ENCODE assay signal across 7 mouse cellular contexts in the genomic region with DNA sequence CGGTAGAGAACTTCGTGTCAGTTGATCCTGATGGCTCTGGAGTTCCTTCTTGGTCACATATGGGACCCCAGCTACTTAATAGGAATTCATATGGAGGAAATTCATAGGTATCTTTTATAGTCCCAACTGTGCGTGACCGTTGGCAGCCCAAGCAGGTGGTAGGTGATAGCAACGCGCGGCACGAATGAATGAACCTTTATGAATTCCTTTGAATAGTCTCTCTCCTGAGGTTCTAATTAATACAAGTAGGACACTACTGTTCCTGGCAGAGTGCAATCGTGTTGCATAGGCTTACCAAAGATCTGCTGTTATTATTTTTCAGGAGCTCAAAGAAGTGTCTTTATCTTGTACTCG. TPM values are rescaled to one million over a fixed set of nuclear protein-coding genes. Genes with fewer than 3 reads are reported as not detected.
DNase-seq lines count a peak whose midpoint lies in the region; ATAC-seq and TF ChIP-seq lines count a peak whose summit lies in the region.

No protein-coding gene starts in this region.

- no peaks in the 10 kb centered on the region for H3K9me3 ChIP-seq in lung, postnatal 0 days (ENCODE audit: low read length)
- no peaks in the 10 kb centered on the region for H3K9me3 ChIP-seq in erythroblast, embryonic 14.5 days (ENCODE audit: control insufficient read depth, low read length)
- no peaks in the 10 kb centered on the region for H3K9me3 ChIP-seq in limb, embryonic 14.5 days (ENCODE audit: control insufficient read depth, low read length)

- no peak for DNase-seq in lung, postnatal 0 days (ENCODE audit: low spot score)
- DNase-seq in lung, adult 18-20 months = no peak
- no peak for DNase-seq in limb, embryonic 14.5 days (ENCODE audit: low spot score)
- no peak for DNase-seq in thymus, adult 18-20 months
- no peak for DNase-seq in cerebellum, postnatal 14 days

- no peak for ATAC-seq in lung, postnatal 0 days
- ATAC-seq in limb, embryonic 14.5 days (ENCODE audit: low FRiP score, low read depth) = no peak

- peak overlapping the region; percentile 84 for H3K4me2 ChIP-seq in lung, postnatal 0 days (replicated peaks; ENCODE audit: low read depth, low read length)
- peak overlapping the region; percentile 73 for H3K4me2 ChIP-seq in limb, embryonic 14.5 days (replicated peaks; ENCODE audit: low read depth, low read length, severe bottlenecking)

- 17% methylated on average over 10 of the region's 10 CpGs for WGBS in lung, postnatal 0 days
- 17% methylated on average over 10 of the region's 10 CpGs for WGBS in limb, embryonic 14.5 days
- WGBS in small intestine, adult 2 months = 8% methylated on average over 10 of the region's 10 CpGs

- TF ChIP-seq EP300 in lung, postnatal 0 days (IDR thresholded peaks at IDR 0.05) = no peak

- peaks cover 3% of the 10 kb centered on the region; the same call in 1 of the 2 replicates for H3K36me3 ChIP-seq in lung, postnatal 0 days (ENCODE audit: insufficient read depth, low read length)
- peaks cover 31% of the 10 kb centered on the region for H3K36me3 ChIP-seq in erythroblast, embryonic 14.5 days (ENCODE audit: control insufficient read depth)
- H3K36me3 ChIP-seq in limb, embryonic 14.5 days (ENCODE audit: control insufficient read depth, insufficient read depth, low read length) = peaks cover 24% of the 10 kb centered on the region
- peaks cover 17% of the 10 kb centered on the region for H3K36me3 ChIP-seq in small intestine, adult 2 months (ENCODE audit: control insufficient read depth, insufficient read depth, low read length)

- H3K4me1 ChIP-seq in lung, postnatal 0 days (ENCODE audit: insufficient read depth, low read depth, low read length) = no peaks in the 10 kb centered on the region
- peaks cover 45% of the 10 kb centered on the region for H3K4me1 ChIP-seq in erythroblast, embryonic 14.5 days (ENCODE audit: control insufficient read depth)
- no peaks in the 10 kb centered on the region for H3K4me1 ChIP-seq in limb, embryonic 14.5 days (ENCODE audit: control insufficient read depth, insufficient read depth, low read length)
- H3K4me1 ChIP-seq in small intestine, adult 2 months (ENCODE audit: control insufficient read depth, insufficient read depth, insufficient read length, low read length) = no peaks in the 10 kb centered on the region; the same call in 1 of the 2 replicates

- TF ChIP-seq POLR2A in limb, embryonic 14.5 days (IDR thresholded peaks at IDR 0.05; ENCODE audit: borderline replicate concordance, extremely low read depth, insufficient read depth, insufficient read length) = no peak
- TF ChIP-seq POLR2A in small intestine, adult 2 months (IDR thresholded peaks at IDR 0.05; ENCODE audit: low read depth, low read length) = no peak

- H3K4me3 ChIP-seq in lung, postnatal 0 days (ENCODE audit: low read depth, low read length) = peak overlapping the region; percentile 77
- peak overlapping the region; percentile 79 for H3K4me3 ChIP-seq in erythroblast, embryonic 14.5 days (replicated peaks)
- peak overlapping the region; percentile 65 for H3K4me3 ChIP-seq in limb, embryonic 14.5 days (replicated peaks; ENCODE audit: low read length)
- peak overlapping the region; percentile 76 for H3K4me3 ChIP-seq in small intestine, adult 2 months (ENCODE audit: low read depth, low read length)

- no peak for TF ChIP-seq CTCF in lung, postnatal 0 days (IDR thresholded peaks at IDR 0.05)
- TF ChIP-seq CTCF in small intestine, adult 2 months (IDR thresholded peaks at IDR 0.05; ENCODE audit: extremely low read depth, insufficient read length, insufficient replicate concordance, low read depth, low read length) = no peak

- H3K27me3 ChIP-seq in lung, postnatal 0 days (replicated peaks; ENCODE audit: insufficient read depth, low read length) = no peaks in the 10 kb centered on the region
- H3K27me3 ChIP-seq in erythroblast, embryonic 14.5 days (ENCODE audit: control insufficient read depth) = no peaks in the 10 kb centered on the region
- no peaks in the 10 kb centered on the region for H3K27me3 ChIP-seq in limb, embryonic 14.5 days (ENCODE audit: control insufficient read depth, insufficient read depth, low read length)
- H3K27me3 ChIP-seq in small intestine, adult 2 months (ENCODE audit: control insufficient read depth, insufficient read depth, low read length) = no peaks in the 10 kb centered on the region

- 0 out of 2 replicates have a peak overlapping the region, but pooled peaks have one; percentile 66 for H3K27ac ChIP-seq in lung, postnatal 0 days (ENCODE audit: low read length)
- no peak overlapping the region for H3K27ac ChIP-seq in limb, embryonic 14.5 days (replicated peaks; ENCODE audit: low read depth, low read length)
- H3K27ac ChIP-seq in small intestine, adult 2 months (ENCODE audit: insufficient read depth, low read depth, low read length) = no peak overlapping the region

- H3K9ac ChIP-seq in lung, postnatal 0 days (replicated peaks; ENCODE audit: low read depth) = peak overlapping the region; percentile 59
- H3K9ac ChIP-seq in limb, embryonic 14.5 days (ENCODE audit: low read depth, low read length, severe bottlenecking) = peak overlapping the region; percentile 80

RNA-seq across cellular contexts. Expression of gene Fam45a, which starts 0.6 kb away (rescaled TPM):
- 22.4 and 23.4 TPM in 2 replicates for polyA plus RNA-seq in lung, postnatal 0 days (2015; fragmentation: Nextera tagmentation; extraction: Ambion mirVana)
- 0.20 and 0.44 TPM in 2 replicates for polyA plus RNA-seq in erythroblast, embryonic 14.5 days (2012)
- 29.3 and 37.8 TPM in 2 replicates for polyA plus RNA-seq in limb, embryonic 14.5 days (2012; rRNA removed)
- polyA plus RNA-seq in limb, embryonic 14.5 days (2014; fragmentation: Nextera tagmentation; extraction: Ambion mirVana) = 42.6 and 43.9 TPM in 2 replicates
- 1.5 and 1.7 TPM in 2 replicates for polyA plus RNA-seq in small intestine, adult 2 months (2012; rRNA removed)

RNA-seq across cellular contexts. Expression of gene Eif3a, which starts 21.6 kb away (rescaled TPM):
- 67.1 and 75.8 TPM in 2 replicates for polyA plus RNA-seq in lung, postnatal 0 days (2015; fragmentation: Nextera tagmentation; extraction: Ambion mirVana)
- 5.8 and 7.7 TPM in 2 replicates for polyA plus RNA-seq in erythroblast, embryonic 14.5 days (2012)
- polyA plus RNA-seq in limb, embryonic 14.5 days (2012; rRNA removed) = 75.3 and 122 TPM in 2 replicates
- 162 and 163 TPM in 2 replicates for polyA plus RNA-seq in limb, embryonic 14.5 days (2014; fragmentation: Nextera tagmentation; extraction: Ambion mirVana)
- polyA plus RNA-seq in small intestine, adult 2 months (2012; rRNA removed) = 4.4 and 8.5 TPM in 2 replicates

RNA-seq across cellular contexts. Expression of gene Sfxn4, which starts 49.3 kb away (rescaled TPM):
- 3.7 and 4.4 TPM in 2 replicates for polyA plus RNA-seq in lung, postnatal 0 days (2015; fragmentation: Nextera tagmentation; extraction: Ambion mirVana)
- polyA plus RNA-seq in erythroblast, embryonic 14.5 days (2012) = 0.04 TPM in 1 of 2 replicates, not detected in the other
- polyA plus RNA-seq in limb, embryonic 14.5 days (2012; rRNA removed) = 11.2 TPM in 2 replicates
- polyA plus RNA-seq in limb, embryonic 14.5 days (2014; fragmentation: Nextera tagmentation; extraction: Ambion mirVana) = 8.8 and 9.7 TPM in 2 replicates
- polyA plus RNA-seq in small intestine, adult 2 months (2012; rRNA removed) = 0.16 and 0.29 TPM in 2 replicates

RNA-seq across cellular contexts. Expression of gene Nanos1, which starts 56.2 kb away (rescaled TPM):
- polyA plus RNA-seq in lung, postnatal 0 days (2015; fragmentation: Nextera tagmentation; extraction: Ambion mirVana) = 0.55 and 0.64 TPM in 2 replicates
- 0.60 and 0.95 TPM in 2 replicates for polyA plus RNA-seq in erythroblast, embryonic 14.5 days (2012)
- 1.5 and 1.7 TPM in 2 replicates for polyA plus RNA-seq in limb, embryonic 14.5 days (2012; rRNA removed)
- polyA plus RNA-seq in limb, embryonic 14.5 days (2014; fragmentation: Nextera tagmentation; extraction: Ambion mirVana) = 1.5 and 1.9 TPM in 2 replicates
- polyA plus RNA-seq in small intestine, adult 2 months (2012; rRNA removed) = 0.28 and 0.48 TPM in 2 replicates
